Mouse (Mus musculus) adrenal gland, postnatal 25 days (tissue): ENCODE results near the gene Agfg2. TPM values are rescaled to one million over a fixed set of nuclear protein-coding genes. Genes with fewer than 3 reads are reported as not detected.

Experiments used
- DNase-seq: peaks from one replicate; pipeline ENCODE4 v3.0.0; 2021; ENCODE audit warnings: mixed read lengths
- total RNA-seq: library from RNA; stranded (reverse); gene quantifications from 2 replicates; pipeline ENCODE4 v1.2.3, GENCODE M21; 2021

Agfg2 gene
- total RNA-seq, 1 experiment from 2014 or later = 43.7 TPM

GRCm38 (mm10) chr5:137683388-137684293 is 885 bp downstream of the Agfg2 start:
- no peak for DNase-seq

- DNase-seq = no peak
Measured at GRCm38 (mm10) chr5:137682526-137682925, 2.0 kb downstream of the Agfg2 start.

- DNase-seq = no peak
Measured at GRCm38 (mm10) chr5:137679726-137680125, 4.8 kb downstream of the Agfg2 start.

GRCm38 (mm10) chr5:137678736-137679135 is 5.8 kb downstream of the Agfg2 start:
- DNase-seq = no peak

- DNase-seq = no peak
Measured at GRCm38 (mm10) chr5:137677859-137678258, 6.7 kb downstream of the Agfg2 start.

- DNase-seq = no peak
Measured at GRCm38 (mm10) chr5:137674786-137675185, 9.7 kb downstream of the Agfg2 start.

GRCm38 (mm10) chr5:137673015-137673414 is 11.5 kb downstream of the Agfg2 start:
- DNase-seq = no peak

GRCm38 (mm10) chr5:137672361-137672760 is 12.2 kb downstream of the Agfg2 start:
- no peak for DNase-seq

- peak; percentile 71 for DNase-seq
Measured at GRCm38 (mm10) chr5:137671443-137672240, 12.9 kb downstream of the Agfg2 start.

- DNase-seq = no peak
Measured at GRCm38 (mm10) chr5:137670240-137670639, 14.3 kb downstream of the Agfg2 start.

- no peak for DNase-seq
Measured at GRCm38 (mm10) chr5:137668971-137669370, 15.6 kb downstream of the Agfg2 start.

- no peak for DNase-seq
Measured at GRCm38 (mm10) chr5:137663057-137663456, 21.5 kb downstream of the Agfg2 start.

GRCm38 (mm10) chr5:137660064-137660688 is 24.4 kb downstream of the Agfg2 start:
- peak; percentile 59 for DNase-seq

- peak; percentile 53 for DNase-seq
Measured at GRCm38 (mm10) chr5:137656977-137657376, 27.5 kb downstream of the Agfg2 start.

GRCm38 (mm10) chr5:137654746-137655145 is 29.8 kb downstream of the Agfg2 start:
- no peak for DNase-seq

GRCm38 (mm10) chr5:137653366-137653765 is 31.2 kb downstream of the Agfg2 start:
- no peak for DNase-seq

GRCm38 (mm10) chr5:137652474-137652873 is 32.1 kb downstream of the Agfg2 start:
- peak; percentile 64 for DNase-seq

- DNase-seq = no peak
Measured at GRCm38 (mm10) chr5:137649669-137650571, 34.6 kb downstream of the Agfg2 start.

- DNase-seq = no peak
Measured at GRCm38 (mm10) chr5:137649251-137649650, 35.3 kb downstream of the Agfg2 start.

- DNase-seq = no peak
Measured at GRCm38 (mm10) chr5:137647827-137648601, 36.5 kb downstream of the Agfg2 start.

- DNase-seq = no peak
Measured at GRCm38 (mm10) chr5:137645652-137646091, 38.9 kb downstream of the Agfg2 start, which contains the start of gene Irs3. Gene Irs3, minus strand, starts transcription at chr5:137645714.
